Mouse (Mus musculus): Measurements from ENCODE around the gene 9130213A22Rik.

DNA sequence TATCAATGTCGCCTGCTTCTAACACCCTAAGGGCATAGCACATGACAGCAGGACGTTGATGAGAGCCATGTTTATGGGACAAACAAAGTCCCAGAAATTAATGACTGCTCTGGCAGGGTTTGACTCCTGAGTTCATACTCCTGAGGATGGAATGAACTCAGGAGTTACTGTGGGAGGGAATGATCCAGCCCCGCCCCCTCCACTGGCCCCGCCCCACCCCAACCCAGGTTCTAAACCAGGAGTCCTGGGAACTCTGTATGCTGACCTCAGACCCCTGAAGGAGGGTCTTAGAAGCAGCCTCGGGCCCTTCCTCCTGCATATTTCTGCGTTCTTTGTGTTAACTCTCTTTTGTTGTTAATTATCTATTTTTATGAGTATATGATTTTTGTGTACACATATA, 36.8 kb downstream of the 9130213A22Rik start:
- TF ChIP-seq POLR2A (IDR thresholded peaks at IDR 0.05; ENCODE audit: borderline replicate concordance, extremely low read depth, low read depth, low read length): no peak
- no peak for TF ChIP-seq CTCF (IDR thresholded peaks at IDR 0.05; ENCODE audit: insufficient read depth, low read length)
